Mouse (Mus musculus): Measurements from ENCODE around the gene Uba2.
"Not testable (repeated sequence)": the region's sequence is repeated elsewhere in the genome, so short reads cannot be mapped to it uniquely, and the experiment has no call there.

Gene Uba2

DNA sequence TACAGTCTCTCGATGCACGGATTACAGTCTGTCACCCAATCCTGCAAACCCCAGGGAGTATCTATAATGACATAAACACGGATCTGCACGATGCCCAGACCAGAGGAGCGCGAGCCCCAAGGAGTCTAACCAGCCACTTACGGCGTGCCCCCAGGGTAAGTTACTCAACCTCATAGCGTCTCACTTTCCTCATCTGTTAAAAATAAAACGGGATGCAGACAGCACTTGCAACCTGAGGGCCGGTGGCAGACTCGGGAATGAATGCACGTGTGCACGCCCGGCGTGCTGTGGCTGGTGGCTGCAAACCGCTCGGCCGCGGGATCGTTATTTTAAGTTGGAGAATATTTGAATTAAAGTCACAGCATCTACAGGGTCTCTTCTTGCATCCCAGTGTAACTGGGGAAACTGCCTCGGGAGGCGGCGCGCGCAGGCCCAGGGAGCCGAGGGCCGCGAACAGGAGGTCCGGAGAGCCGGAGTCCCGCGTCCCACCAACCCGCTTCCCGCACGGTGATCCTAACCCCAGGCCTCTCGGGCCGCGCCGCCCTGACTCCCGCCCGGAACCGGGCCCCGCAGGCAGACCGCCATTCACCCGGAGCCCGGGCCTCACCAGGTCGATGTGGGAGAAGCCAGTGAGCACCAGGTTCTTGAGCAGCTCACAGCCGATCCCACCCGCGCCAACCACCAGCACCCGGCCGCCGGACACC, 1.5 kb downstream of the Uba2 start:
- no peak for DNase-seq (ENCODE audit: low read depth, low spot score)

DNA sequence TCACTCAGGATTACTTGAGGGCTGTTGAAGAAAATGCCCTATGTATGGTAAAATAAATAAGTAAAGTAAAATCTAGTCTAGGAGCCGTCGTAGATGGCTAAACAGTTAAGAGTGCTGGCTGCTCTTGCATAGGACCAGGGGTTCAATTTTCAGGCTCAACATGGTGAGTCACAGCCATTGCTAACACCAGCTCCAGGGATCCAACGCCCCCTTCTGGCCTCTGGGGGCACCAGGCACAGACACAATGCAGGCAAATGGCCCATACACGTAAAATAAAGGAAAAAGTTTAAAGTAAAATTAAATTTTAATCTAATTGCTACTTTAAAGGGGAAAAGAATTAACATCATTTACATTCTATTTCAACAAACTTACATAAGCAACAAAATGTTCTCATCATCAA, 2.5 kb downstream of the Uba2 start:
- DNase-seq (ENCODE audit: low read depth, low spot score), result no peak

GRCm38 (mm10) chr7:34165999-34166398, 3.4 kb downstream of the Uba2 start:
- DNase-seq (ENCODE audit: low read depth, low spot score), result no peak

DNA sequence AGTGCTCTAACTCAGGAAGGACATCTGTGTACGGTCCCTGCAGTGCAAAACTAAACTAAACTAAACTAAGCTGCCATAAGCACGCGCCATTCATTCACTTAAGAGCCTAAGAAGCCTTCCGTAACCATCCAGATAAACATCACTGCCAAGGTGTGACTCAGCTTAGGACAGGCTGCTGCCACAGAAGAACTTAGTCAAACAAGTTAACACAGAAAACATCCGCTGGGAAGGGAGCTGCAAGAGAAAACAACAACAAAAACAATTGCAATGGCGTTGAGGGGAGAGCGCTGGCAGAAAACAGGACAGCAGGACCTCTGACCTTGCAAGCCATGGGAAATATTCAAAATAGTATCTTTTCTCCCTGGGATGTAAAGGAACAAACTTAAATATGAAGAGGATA, 4.7 kb downstream of the Uba2 start:
- DNase-seq (ENCODE audit: low read depth, low spot score), result no peak

DNA sequence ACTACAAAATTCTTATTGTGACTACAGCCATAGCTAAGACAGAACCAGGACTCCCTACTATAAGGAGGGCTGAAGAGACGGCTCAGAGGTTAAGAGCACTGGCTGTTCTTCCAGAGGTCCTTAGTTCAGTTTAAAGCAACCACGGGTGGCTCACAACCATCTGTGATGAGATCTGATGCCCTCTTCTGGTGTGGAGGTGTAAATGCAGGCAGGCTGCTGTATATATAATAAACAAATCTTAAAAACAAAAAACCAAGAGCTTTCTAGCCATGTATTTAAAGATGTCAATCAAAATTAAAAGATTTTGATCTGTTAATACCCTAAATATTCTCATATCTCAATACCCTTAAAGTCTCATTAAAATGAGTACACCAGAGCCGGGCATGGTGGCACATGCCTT, 10.2 kb downstream of the Uba2 start:
- no peak for DNase-seq (ENCODE audit: low read depth, low spot score)

GRCm38 (mm10) chr7:34157994-34158393, 11.4 kb downstream of the Uba2 start:
- DNase-seq (ENCODE audit: low read depth, low spot score), result no peak

GRCm38 (mm10) chr7:34147193-34147592, 22.2 kb downstream of the Uba2 start:
- DNase-seq (ENCODE audit: low read depth, low spot score), result no peak

DNA sequence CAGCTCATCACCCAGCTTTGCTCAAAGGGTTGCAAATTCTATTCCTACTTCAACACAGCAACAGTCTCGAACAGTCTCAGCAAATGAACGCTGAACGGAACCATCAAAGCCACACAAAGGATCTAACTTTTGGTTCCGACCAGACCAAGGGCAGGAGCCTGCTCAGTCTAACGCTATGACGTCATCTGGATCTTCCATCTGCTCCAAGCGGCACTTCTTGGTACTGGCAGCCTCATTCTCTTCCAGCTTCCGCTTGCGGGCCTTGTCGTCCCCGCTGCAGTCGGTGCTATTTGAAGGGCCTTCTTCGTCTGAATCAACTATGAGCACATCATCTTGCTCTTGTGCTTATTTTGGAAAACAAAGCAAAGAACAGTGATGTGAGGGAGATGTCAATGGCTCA, 28.3 kb downstream of the Uba2 start:
- DNase-seq (ENCODE audit: low read depth, low spot score), result no peak

DNA sequence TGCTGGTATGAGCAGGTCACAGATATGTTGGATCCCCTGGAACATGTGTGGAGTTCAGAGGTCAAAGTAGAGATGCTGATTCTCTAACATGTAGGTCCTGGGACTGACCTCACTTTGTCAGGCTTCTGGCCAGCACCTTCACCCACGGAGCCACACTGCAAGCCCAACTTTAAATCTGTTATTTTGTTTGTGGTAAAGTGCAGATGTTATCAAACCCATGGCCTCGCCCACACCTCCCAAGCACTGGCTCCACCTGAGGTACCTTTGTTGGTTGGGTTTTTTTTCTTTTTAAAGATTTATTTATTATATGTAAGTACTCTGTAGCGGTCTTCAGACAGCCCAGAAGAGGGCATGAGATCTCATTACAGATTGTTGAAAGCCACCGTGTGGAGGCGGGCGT, 29.9 kb downstream of the Uba2 start:
- DNase-seq (ENCODE audit: low read depth, low spot score), result no peak

DNA sequence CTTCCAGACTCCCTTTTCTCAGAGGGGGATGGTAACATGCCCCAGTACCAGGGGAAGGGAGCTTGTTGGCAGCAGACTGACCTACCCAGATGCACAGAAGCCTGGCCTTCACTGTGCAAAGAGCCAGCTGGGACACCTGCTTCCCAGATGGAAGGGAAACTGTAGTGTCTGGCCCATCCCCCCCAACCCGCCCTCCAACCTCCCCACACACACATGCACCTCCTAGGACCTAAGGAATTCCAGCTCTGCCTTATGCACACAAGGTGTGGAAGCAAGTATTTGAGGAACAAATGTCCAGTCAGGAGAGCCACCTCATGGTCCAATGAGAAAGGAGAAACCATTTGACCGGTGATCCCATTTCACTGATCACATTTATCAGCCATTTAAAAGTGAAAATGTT, 35.1 kb downstream of the Uba2 start:
- DNase-seq (ENCODE audit: low read depth, low spot score), result no peak

DNA sequence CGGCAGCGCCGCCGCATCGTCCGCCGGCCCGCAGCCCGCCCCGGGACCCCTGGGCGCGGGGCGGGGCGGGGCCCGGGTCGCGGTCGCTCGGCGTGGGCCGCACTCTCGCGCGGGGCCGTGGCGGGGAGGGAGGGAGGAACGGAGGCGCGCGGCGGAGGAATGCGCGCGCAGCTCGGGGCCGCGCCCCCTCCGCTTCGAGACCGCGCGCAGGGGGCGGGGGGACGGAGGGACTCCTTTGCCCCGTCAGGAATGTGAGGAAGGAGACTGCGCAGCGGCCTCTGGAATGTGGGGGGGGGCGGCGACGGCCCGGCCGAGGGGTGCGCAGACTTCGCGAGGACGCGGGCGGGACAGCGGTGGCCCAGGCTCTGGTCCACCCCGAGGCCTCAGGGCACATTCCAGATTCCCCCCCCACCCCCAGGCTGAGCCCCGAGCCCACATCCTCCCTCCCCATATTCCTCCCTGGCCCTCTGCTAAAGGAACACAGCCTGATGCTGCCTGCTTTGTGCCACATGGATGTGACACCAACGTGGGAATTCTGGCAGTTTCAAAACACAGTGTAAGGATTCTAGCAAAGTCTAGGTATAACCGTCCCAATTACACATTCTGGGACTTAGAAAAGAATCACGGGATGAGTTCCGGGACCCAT, 36.2 kb downstream of the Uba2 start, which contains the start of gene Wtip:
Wtip (minus strand) TSS at position 152 of the 646 bp plus-strand sequence.
- peak; percentile 74 for DNase-seq (ENCODE audit: low read depth, low spot score)

DNA sequence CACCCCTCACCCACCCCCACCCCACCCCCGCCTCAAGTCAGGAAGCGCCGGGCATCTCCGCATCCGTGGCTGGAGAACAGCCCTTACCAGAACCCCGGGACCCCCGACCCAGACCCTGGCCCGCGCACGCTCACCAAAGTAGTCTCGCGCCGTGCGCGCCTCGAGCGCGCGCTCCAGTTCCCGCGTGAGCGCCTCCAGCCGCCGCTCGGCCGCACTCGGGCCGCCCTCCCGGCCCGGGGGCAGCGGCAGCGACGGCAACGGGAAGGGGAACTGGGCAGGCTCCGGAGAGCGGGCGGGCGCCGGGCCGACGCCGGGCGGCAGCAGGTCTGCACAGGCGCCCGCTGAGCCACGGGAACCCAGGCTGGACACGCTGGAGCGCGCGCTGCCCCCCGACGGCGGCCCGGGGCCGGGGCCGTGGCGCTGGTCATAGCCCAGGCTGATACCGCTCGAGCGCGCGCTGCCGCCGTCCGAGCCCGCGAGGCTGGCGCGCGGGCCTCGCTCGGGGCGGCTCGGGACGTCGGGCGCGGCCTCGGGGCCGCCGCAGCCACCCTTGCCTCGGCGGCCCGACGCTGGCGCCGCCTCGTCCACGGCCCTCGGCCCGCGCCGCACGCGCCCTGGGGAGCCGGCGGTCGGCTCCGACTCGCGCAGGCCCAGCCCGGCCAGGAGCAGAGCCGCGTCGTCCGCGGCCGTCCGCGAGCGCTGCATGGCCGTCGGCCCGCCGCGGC, 36.9 kb downstream of the Uba2 start:
- no peak for DNase-seq (ENCODE audit: low read depth, low spot score)

GRCm38 (mm10) chr7:34131959-34132354, 37.4 kb downstream of the Uba2 start:
- no peak for DNase-seq (ENCODE audit: low read depth, low spot score)

DNA sequence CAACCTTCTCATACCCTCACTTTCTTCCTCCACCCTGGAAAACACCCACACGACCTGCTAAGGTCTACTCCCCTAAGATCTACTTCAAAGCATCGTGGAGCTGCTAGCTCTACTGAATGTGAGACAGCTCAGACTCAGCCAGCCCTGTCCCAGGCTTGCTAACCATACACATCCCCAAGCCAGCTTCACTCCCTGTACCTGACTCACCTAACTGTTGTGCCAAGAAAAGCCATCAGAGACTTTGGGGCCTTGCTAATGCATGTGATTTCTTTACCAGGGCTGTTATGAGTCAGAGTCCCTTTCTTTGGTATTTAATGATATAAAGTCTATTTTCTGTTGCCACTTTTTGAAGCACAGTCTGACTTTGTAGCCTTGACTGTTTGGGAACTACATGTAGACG, 38.3 kb downstream of the Uba2 start:
- DNase-seq (ENCODE audit: low read depth, low spot score), result no peak

- DNase-seq (ENCODE audit: low read depth, low spot score), result no peak
These were observed 43.1 kb downstream of the Uba2 start for GRCm38 (mm10) chr7:34126291-34126690.

GRCm38 (mm10) chr7:34125346-34125745, 44.1 kb downstream of the Uba2 start:
- no peak for DNase-seq (ENCODE audit: low read depth, low spot score)

- no peak for DNase-seq (ENCODE audit: low read depth, low spot score)
These were observed 46.2 kb downstream of the Uba2 start for GRCm38 (mm10) chr7:34122987-34123720.

- not testable (repeated sequence) for DNase-seq (ENCODE audit: low read depth, low spot score)
These were observed 48.8 kb downstream of the Uba2 start for GRCm38 (mm10) chr7:34120636-34121035.

GRCm38 (mm10) chr7:34116601-34117000, 52.8 kb downstream of the Uba2 start:
- DNase-seq (ENCODE audit: low read depth, low spot score), result no peak

DNA sequence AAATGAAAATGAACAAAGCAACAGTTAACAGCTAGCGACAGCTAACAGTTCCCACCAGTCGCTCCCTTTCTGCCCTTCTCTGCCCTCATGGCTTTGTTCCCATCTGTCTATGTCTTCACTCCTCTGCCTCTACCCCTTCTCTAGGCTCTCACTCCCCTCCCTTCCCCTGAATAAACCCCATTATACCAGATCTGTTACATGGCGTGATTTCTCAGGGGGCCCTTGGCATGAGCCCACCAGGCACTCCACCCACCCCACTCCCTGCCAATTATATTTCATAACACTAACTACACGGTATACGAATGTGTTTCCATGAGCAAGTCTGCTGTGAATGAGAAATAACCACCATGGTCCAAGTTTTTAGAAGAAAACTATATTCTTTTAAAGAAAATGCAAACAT, 60.2 kb downstream of the Uba2 start:
- no peak for DNase-seq (ENCODE audit: low read depth, low spot score)

DNA sequence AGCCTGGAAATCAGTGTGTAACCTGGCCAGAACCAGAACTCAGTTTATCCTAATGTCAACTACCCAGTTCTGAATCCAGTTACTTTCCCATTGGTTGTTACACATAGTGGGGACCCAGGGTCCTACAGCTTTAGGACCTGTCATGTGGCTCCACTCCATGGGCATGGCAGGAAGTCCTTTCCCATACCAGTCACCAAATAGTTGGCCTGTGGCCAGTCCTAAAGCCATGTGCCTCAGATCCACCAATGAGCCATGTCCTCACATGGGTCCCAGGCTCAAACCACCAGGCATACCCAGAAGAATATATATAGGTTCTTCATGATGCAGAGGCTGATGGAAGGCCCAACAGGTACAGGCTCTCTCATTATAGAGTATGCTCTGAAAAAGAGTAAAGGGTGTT, 68.1 kb downstream of the Uba2 start:
- no peak for DNase-seq (ENCODE audit: low read depth, low spot score)

DNA sequence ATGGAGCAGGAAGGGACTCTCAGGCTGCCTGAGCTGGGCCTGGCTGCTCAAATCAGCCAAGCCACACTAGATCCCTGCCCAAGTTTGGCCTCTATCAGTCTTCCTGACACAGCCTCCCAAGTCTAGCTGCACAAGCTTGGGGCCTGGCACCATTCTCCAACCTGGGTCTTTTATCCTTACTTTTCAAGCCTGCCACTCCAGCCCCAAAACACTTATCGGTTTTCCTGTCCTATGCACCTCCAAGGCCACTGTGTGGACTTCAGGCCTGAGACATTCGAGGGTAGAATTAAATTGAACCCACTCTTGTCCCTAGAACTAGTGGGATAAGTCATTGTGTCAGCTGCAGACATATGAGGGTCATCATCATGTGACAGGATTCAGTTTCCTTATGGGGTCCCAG, 69.4 kb downstream of the Uba2 start:
- DNase-seq (ENCODE audit: low read depth, low spot score), result no peak
